Mouse (Mus musculus) cerebellum, adult 9-10 months (tissue): Measurements from ENCODE around the gene Ciapin1.

Source experiments
- DNase-seq: peaks from one replicate; pipeline ENCODE4 v3.0.0; 2022

Gene Ciapin1

DNA sequence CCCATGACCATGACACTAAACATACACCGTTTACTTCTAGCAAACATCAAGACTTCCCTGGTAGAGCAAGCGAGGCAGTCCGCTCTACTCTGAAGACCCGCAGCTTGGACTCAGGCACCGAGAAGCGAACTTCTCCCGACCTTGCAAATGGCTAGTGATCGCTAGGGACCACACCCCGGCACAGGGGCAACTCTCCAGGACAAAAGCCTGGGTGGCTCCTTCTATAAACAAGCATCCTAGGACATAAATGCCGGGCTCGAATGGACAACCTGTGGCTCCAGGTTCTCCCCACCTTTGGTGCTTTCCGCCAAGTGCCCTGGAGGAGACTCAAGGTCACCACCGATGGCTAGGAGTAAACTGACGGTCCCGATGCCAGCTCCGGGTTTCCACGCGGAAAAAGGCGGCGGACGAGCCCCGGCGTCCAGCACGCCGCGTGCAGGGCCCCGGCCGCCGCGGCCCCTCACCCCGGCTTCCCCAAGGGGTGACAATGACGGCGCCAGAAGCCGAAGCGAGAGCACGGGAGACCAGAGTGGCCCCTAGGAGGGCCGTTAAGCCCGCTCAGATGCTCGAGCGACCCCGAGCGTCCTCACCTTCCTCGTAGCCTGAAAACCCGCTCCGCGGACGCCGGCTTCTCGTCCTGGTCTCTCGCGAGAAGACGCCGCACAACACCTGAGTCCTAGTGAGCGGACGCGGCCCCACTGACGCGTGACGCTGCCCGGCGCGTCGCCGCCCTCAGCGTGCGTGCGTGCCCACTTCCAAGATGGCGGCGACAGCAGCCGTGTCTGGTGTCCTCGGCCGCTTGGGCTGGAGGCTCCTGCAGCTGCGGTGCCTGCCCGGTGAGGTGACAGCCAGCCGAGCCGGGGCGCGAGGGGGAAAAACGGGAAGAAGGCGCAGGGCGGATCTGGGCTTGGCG, at the start of gene Ciapin1, which contains the start of gene Coq9:
Gene Ciapin1 (minus strand): TSS at position 697 of the 913 bp plus-strand sequence.
Gene Coq9 (plus strand): TSS at position 660 of the 913 bp plus-strand sequence.
- DNase-seq = peak; percentile 94

DNA sequence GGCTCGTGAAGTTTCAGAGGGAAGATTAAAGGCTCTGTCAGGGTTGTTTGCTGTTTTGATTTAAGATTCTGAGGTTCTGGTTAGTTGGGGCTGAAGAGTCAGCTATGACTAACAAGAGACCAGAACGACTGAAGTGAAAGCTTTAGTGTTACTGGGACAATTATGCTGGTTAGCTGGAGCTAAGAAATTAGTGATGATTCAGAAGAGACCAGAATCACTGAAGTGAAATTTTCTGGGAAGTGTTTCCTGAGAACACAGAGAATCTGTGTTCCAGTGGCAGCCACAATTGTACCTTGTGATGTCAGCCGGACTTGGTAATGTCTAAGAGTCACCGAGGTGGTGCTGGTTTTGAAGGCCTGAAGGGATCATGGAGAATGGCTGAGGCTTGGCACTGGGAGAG, 42.6 kb upstream of the Ciapin1 start:
- DNase-seq = no peak

DNA sequence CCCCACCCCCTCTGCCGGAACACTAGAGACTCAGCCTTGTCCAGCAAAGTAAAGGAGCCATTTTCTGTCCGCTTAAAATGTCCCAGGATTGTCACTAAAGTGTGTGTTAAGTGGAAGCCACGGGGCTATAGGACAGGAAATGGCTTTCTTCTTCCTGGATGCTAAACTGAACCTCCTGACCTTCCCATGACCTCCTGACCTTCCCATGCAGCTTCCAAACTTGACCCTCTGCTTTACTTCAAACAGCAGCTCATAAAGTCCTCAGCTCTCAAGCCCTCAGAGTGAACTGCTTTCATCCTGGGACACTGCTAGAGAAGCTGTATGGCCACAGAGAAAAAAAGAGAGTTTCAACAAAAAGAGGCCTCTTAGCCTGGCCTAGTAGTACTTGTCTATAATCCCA, 38.7 kb upstream of the Ciapin1 start:
- DNase-seq = no peak

DNA sequence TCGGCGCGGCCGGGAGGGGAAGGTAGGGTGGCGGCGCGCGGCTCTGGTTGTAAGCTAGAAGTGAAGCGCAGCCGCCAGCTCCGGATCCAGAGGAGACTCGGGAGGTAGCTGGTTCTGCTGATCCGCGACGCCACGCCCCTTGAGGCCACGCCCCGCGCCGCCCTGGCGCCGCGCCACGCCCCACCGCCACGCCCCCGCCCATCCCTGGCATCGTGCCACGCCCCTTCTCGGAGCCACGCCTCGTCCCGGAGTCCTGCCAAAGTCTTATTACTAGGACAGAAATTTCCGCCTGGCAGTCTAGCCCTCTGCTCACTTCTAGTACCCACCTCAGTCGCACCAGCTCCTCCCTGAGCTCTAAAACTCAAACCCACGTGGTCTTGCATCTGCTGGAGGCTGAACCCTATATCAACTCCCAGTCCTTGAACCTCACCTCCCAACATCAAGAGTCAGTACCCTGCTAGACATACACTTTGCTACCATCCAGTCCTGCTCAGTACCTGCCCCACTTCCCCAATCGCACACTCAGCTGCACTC, 38.1 kb upstream of the Ciapin1 start, which contains the start of gene Dok4:
Gene Dok4 (minus strand): TSS at position 134 of the 534 bp plus-strand sequence.
- DNase-seq = peak; percentile 59

DNA sequence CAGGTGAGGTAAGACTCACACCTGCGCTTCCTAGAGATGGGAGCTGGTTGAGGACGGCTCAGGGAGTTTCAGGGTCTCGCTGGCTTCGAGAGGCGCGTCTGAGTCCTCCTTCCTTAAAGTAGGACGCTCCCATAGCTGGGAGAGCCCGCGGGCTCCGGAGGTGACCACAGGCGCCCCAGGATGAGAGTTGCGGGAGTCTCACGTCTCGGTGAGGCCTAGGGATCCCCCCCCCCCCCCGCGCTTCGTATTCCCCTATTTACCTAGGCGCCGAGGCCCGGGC, 37.7 kb upstream of the Ciapin1 start:
- no peak for DNase-seq

DNA sequence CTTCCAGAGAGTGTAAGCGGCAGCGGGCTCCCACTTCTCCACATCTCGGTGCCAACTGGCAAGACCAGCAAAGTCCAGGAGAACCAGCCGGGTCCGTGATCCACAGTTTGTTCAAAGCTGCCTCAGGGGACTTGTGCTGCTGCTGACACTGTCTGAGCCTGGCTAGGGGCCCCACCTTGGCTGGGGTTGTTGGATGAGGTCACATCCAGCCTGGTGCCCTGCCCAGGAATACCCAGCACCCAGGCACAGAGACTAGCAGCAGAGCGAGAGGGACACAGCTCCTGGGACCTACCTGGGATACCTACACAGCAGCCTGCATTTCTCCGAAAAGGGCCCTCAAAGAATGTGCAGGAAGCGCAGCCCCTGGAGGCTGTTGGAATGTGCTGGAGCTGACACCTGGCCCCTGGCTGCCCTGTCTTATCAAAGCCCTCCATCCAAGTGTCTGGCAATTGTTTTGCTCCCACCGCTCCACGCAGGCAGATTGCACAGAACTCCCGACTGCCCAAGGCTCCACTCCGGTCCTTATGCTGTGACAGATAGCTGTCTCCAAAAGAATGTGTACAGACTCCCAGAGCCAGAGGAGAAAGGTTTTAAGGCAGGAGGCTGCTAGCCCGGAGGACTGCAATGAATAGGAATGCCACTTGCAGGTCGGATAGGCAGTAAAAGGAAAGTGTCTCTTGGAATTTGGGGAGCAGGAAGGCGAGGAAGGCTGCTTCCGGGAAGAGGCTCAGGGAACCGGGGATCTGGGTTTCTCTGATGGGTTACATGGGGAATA, 37.1 kb upstream of the Ciapin1 start:
- peak; percentile 28 for DNase-seq

DNA sequence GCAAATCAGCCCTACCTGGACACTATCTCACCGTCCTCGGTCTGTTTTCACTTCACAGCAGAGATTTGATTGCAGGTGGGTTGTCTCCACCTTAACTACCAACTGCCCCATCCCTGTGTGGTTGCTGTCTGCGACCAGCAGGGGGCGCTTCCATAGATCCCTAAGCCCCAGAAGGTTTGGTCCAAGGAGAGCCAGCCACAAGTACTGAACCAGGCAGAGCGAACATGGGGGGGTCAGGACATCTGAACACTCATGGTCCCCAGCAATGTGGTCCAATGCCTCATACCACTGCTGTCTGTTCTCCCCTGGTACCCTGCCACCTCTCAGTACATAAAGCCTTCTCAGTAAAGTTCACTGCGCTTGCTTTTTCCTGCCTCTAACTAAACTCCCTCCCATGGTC, 36.2 kb upstream of the Ciapin1 start:
- DNase-seq = peak; percentile 65

DNA sequence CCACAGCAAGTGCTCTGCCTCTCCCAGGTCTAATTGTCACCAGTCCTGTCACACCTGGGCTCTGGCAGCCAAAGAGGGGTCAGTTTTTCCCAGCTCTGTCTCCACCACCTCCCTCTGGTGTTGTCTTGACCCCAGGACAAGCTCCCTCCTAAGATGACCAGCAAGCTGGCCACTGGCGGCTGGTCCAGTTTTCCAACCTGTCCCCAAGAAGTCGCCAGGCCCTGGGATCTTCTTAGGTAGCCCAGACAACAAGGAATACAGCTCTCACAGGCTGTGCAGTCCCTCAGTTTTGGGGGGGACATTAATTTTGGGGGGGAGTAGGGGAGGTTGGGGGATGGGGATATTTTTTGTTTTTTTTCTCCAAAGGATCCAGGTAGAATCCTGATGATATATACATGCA, 34.4 kb upstream of the Ciapin1 start:
- DNase-seq = no peak

DNA sequence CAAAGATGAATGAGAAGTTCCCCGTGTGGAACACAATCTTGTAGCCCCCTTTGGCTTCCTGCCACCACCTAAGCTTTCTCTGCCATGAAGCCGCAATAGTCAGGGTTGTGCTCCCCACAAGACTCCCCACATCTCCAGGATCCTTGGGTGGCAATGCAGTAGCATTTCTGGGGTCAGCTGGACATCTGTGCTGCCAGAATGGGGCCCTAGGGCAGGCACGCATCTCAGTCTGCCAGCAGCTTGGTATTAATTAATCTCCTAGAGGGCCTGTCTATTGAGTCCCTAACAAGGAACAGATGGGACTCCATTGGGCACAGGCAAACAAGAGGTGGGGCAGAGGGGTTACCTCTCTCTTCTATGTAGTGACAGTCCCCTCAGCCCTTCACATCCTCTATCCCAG, 34.0 kb upstream of the Ciapin1 start:
- DNase-seq = no peak

DNA sequence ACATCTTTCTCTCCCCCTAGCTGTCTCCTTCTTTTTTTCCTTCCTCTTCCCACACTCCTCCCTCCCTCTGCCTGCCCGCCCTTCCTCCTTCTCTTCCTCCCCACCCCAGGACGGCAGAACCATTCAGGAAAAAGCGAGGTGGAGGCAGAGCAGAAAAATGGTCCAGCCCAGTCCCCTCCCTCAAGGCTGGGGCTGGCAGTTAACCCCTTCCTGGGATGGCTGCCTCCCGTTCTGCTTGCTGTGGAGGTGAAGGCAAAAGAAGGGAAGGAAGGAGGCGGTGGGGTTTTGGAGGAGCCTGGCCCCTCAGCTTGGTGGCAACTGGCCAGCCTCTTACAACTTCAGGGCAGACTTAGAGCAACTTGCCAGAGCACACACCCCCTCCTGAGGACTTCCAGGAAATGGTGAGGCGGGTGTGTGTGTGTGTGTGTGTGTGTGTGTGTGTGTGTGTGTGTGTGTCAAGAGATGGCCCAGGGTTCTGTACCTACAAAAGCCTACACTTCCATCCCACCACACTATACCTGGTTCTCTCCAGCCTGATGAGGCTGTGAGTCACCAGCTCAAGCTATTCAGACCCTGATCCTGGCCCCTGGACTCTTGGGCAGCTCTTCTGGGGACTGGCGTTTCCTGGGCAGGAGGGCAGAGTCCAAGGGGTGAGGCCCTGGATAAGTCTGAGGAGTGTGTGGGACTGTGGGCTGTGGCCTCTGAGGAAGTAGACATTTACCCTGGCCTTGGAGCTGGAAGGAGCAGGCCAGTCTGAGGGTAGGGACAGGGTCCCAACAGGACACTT, 33.1 kb upstream of the Ciapin1 start:
- peak; percentile 65 for DNase-seq

DNA sequence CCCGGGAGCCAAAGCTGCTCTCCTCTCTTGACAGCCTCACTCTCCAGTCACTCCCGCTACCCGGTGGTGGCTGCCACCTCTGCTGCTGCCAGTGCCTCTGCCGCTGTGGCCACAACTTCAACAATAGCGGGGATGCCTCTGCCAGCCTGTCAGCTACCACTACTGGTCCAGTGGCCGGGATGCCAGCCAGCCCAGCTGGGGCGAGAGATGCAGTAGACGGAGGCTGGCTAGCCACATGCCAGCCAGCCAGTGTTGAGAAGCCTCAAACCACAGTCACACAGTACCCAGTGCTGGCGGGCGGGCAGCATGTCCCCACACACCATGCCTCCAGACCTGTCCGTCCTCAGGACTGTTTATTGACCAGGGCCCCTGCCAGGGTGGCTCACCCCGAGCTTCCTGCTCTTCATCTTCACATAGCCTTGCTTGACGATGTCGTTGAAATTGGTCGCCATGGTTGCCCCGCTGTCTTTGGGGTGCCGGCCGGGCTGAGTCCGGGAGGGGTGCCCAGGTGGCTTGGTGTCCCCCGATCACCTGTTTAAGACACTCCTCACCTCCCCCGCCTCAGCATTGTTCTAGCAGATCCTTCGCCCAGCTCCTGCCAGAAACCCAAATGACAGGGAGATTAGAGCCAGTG, 32.4 kb upstream of the Ciapin1 start:
- peak; percentile 57 for DNase-seq

DNA sequence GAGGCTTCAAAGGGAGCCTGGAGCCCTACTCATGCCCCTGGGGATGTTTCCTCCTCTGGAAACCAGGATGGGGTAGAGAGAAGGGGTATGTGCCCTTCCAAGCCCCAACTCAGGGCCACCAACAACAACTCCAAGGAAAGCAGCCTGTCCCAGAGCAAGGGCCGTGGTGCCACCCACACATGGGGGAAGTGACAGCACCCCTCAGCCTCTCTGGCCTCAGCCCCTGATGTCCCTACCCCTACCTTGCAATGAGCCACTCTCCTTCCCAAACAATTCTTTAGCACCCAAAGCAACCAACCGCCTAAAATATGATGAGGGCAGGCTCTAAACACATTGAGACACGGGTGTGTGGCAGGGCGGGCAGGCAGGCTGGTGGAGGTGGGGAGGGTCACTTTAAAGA, 31.8 kb upstream of the Ciapin1 start:
- no peak for DNase-seq

DNA sequence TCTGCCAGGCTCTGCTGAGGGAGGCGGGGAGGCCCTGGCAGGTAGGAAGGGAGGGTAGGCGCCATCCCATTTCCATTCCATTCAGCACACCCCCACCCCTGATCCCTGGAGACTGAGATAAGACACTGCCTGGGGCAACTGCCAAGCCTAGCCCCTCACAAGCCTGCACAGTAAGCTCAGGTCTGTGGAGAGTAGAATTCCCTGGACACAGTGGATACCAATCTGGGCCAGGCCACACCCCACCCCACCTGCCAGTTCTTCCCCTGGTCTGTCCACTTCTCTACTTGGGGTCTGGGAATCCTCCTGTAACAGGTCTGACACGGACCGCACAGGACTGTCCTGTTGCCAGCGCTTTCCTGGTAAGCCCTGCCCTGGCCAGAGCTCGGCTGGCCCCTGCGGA, 31.0 kb upstream of the Ciapin1 start:
- no peak for DNase-seq

DNA sequence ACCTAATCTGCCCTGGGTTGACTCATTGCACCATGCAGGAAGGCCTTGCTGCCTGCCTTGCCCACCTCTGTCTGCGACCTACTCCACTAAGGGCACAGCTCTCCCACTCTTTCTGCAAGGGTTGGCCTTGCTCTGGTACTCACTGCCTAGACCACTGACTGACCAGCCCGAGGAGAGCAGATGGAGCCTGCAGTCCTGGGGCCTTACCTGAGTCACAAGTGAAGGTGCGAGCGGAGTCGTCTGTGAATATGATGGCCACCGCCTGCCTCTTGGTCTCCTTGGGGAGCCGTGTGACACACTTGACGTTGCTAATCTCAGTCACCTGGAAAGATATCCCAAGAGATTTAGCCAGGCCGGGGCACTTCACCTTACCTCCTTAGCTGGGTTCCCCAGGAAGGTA, 28.8 kb upstream of the Ciapin1 start:
- no peak for DNase-seq

DNA sequence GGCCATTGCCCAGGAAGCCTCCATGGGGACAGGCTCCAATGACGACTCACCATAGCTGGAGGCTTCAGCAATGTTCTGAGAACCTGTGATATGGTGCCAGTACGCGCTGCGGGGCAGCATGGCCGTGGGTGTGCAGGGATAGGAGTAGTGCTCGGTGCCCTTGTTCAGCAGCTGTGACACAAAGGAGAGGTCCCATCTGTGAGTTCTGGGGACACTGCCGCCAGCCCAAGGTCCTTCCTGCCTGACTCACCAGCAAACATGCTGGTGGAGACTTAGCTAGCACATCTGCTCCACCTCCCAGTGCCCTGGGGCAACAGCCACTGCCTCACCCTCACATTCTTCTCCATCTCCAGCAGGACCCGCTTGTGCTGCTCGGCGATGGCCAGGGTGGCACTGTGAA, 27.1 kb upstream of the Ciapin1 start:
- no peak for DNase-seq

DNA sequence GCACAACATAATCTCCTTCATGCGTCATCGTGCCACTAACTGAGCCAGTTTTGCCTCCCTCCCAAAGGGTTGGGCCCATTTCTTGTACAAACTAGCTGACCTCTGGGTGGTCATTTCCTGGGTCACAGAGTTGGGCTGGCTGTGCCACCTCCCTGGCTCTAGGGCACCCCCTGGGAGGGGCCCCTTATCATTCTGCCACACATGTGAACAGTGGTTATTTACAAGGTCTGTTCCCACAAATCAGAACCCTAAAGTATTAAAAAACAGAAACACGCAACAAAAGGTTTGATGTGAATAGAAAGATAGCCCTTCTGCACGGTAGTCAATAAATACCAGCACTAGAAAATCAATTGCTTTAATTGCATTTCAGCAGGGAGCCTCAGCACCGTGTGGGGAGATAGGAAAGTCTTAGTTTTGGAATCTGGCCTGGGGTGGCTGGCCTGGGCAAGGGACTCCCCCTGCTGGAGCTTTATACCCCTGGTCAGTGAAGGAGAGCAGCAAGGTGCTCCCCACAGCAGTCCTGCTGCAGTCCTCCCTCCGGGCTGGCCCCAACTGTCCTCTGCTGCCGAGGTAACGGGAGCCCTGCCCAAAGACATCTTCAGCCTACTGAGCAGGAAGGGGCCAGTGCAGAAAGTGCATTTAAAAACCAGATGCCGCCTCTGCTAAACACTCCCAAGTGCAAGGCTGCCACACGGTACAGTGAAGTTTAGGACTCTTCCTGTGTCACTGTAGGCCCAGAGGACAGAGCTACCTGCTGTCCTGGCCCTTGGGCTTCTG, 25.9 kb upstream of the Ciapin1 start:
- no peak for DNase-seq

DNA sequence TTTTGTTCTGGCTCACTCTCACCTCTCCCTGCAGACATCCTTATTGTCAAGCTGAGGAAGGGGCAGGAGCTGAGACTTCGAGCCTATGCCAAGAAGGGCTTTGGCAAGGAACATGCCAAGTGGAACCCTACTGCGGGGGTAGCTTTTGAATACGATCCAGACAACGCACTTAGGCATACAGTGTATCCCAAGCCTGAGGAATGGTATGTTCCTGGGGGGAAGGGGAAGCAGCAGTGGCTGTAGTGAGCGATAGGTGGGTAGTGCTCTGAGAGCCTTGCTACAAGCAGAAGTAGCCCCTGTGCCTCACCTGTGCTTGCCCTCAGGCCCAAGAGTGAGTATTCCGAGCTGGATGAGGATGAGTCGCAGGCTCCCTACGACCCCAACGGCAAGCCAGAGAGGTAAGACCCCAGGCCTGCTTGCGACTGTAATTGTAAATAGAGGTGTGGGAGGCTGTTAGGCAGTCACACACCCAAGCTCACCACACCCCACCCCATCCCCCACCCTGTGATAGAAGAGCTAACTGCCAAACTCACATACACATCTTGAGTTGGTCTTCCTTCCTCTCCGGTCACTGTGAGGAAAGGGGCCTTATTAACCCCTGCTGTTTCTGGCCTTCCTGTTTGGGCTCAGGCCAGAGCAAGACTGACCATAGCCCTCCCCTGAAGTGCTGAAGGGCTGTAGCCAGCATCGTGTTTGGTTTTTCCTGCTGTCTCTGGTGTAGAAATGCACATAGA, 24.5 kb upstream of the Ciapin1 start:
- DNase-seq = no peak

DNA sequence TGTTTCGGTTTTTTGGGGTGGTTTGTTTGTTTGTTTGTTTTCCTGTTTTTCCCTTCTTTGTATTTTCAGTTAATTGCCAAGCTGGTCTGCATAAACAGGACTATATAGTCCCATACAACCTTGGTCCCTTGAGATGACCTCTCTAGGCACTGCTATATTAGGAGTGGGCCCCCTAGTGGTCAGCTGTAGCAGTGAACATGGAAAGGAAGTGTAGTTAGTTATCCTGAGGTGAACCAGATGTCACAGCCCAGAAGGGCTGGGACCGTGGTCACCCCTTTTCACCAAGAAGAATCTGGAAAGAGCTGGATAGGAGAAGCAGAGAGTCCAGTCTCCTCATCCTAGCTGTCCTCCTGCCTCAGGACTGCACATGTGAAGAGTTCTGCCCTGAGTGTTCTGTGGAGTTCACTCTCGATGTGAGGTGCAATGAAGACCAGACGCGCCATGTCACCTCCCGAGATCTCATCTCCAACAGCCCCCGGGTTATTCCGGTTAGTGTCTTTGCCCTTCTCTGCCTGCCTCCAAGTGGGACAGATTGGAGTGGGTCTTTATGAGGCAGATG, 23.3 kb upstream of the Ciapin1 start:
- peak; percentile 65 for DNase-seq

DNA sequence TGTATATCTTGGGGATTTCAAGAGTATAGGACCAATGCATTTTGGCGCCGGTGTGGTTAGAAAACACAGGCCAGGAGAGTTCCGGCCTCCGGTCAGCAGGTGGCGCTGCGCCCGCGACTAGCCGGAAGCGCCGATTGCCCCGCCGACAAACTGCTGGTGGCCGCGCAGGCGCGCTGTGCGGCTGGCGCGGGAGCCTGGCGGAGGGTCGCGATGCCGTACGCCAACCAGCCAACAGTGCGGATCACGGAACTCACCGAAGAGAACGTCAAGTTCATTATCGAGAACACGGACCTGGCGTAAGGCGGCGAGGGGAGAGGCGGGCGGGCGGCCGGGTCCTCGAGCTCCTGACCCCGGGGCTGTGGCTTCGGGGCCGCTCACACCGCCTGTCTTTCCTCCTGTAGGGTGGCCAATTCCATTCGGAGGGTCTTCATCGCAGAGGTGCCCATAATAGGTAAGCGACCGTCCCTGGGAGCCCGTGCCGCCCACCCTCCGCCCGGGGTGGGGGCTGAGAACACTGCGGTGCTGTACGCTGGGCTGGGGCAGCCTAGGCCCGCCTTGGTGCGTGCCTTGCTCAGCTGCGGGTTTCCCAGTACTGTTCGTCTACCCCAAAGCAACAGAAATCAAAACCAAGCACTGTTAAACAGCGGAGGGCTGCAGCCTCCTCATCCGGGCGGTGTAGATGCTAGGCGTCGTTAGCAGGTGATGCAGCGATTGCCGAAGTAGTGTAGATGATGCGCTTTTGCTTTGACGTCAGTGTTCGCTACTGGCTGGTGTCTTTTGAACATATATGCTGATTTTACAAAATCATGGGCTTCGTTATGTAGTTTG, 19.4 kb upstream of the Ciapin1 start, which contains the start of gene Polr2c:
Gene Polr2c (plus strand): TSS at position 105 of the 828 bp plus-strand sequence.
- peak; percentile 94 for DNase-seq

DNA sequence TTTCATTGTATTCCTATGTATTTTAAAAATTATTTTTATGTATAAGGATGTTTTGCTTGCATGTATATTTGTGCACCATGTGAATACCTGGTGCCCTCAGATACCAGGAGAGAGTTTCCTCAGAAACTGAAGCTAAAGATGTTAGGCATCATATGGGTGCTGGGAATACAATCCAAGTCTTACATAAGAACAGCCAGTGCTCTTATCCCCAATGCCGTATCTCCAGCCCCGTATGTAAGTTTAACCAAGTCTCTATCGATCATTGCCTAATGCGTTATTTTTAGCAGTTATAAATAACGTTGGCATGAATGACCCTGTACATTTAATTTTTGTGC, 18.8 kb upstream of the Ciapin1 start:
- no peak for DNase-seq
